Mouse (Mus musculus): Measurements from ENCODE around the gene Rap1gap2. TPM values are rescaled to one million over a fixed set of nuclear protein-coding genes. Genes with fewer than 3 reads are reported as not detected.
A peak's percentile ranks its signal among the peaks of the same experiment; 100 is the strongest.

The Rap1gap2 gene
- polyA plus RNA-seq, 1 experiment from 2014 or later: 0.88 TPM

GRCm38 (mm10) chr11:74615571-74615970, 4.9 kb upstream of the Rap1gap2 start:
- Histone ChIP-seq H3K27ac (replicated peaks) (no peak overlapping the region), H3K27me3 (ENCODE audit: low read depth, poor library complexity, severe bottlenecking) (peaks cover 68% of the 10 kb centered on the region), H3K36me3 (no peaks in the 10 kb centered on the region), H3K4me1 (peaks cover 22% of the 10 kb centered on the region), H3K9me3 (replicated peaks) (no peaks in the 10 kb centered on the region), H3K4me3 (no peak overlapping the region)
- WGBS: 58% methylated on average over 5 of the region's 5 CpGs
- no peak for DNase-seq (ENCODE audit: low spot score)

- WGBS: 63% methylated on average over 4 of the region's 4 CpGs
- Histone ChIP-seq H3K4me1 (peaks cover 13% of the 10 kb centered on the region), H3K36me3 (no peaks in the 10 kb centered on the region), H3K27me3 (ENCODE audit: low read depth, poor library complexity, severe bottlenecking) (peaks cover 66% of the 10 kb centered on the region), H3K9me3 (replicated peaks) (no peaks in the 10 kb centered on the region), H3K4me3 (no peak overlapping the region), H3K27ac (replicated peaks) (no peak overlapping the region)
- no peak for DNase-seq (ENCODE audit: low spot score)
Observed at GRCm38 (mm10) chr11:74613428-74613827, 2.7 kb upstream of the Rap1gap2 start.

GRCm38 (mm10) chr11:74611437-74611836, 722 bp upstream of the Rap1gap2 start:
- peak overlapping the region; percentile 62; the same call in 1 of the 2 replicates for H3K4me3 ChIP-seq
- H3K27me3 ChIP-seq (ENCODE audit: low read depth, poor library complexity, severe bottlenecking): peaks cover 58% of the 10 kb centered on the region
- WGBS: 33% methylated on average over 7 of the region's 7 CpGs
- H3K4me1 ChIP-seq: peaks cover 13% of the 10 kb centered on the region
- no peak overlapping the region for H3K27ac ChIP-seq (replicated peaks)
- no peak for DNase-seq (ENCODE audit: low spot score)
- no peaks in the 10 kb centered on the region for H3K36me3 ChIP-seq
- no peaks in the 10 kb centered on the region for H3K9me3 ChIP-seq (replicated peaks)

- H3K9me3 ChIP-seq (replicated peaks): no peaks in the 10 kb centered on the region
- H3K4me1 ChIP-seq: peaks cover 13% of the 10 kb centered on the region
- H3K4me3 ChIP-seq: peak overlapping the region; percentile 62
- 25% methylated on average over 5 of the region's 5 CpGs for WGBS
- H3K36me3 ChIP-seq: no peaks in the 10 kb centered on the region
- no peak for DNase-seq (ENCODE audit: low spot score)
- no peak overlapping the region for H3K27ac ChIP-seq (replicated peaks)
- H3K27me3 ChIP-seq (ENCODE audit: low read depth, poor library complexity, severe bottlenecking): peaks cover 58% of the 10 kb centered on the region
Observed at GRCm38 (mm10) chr11:74610068-74610467, 647 bp downstream of the Rap1gap2 start.

- WGBS: 87% methylated on average over 1 of the region's 1 CpGs
Observed at GRCm38 (mm10) chr11:74602286-74602685, 8.4 kb downstream of the Rap1gap2 start.

GRCm38 (mm10) chr11:74597990-74598337, 12.8 kb downstream of the Rap1gap2 start:
- Histone ChIP-seq H3K27ac (replicated peaks) (no peak overlapping the region), H3K36me3 (no peaks in the 10 kb centered on the region), H3K9me3 (replicated peaks) (no peaks in the 10 kb centered on the region), H3K4me3 (no peak overlapping the region), H3K4me1 (no peaks in the 10 kb centered on the region), H3K27me3 (ENCODE audit: low read depth, poor library complexity, severe bottlenecking) (no peaks in the 10 kb centered on the region)
- no peak for DNase-seq (ENCODE audit: low spot score)

More at GRCm38 (mm10) chr11:74602286-74602685, 8.4 kb downstream of the Rap1gap2 start:
- Histone ChIP-seq H3K4me3 (no peak overlapping the region), H3K9me3 (replicated peaks) (no peaks in the 10 kb centered on the region), H3K36me3 (no peaks in the 10 kb centered on the region), H3K27me3 (ENCODE audit: low read depth, poor library complexity, severe bottlenecking) (no peaks in the 10 kb centered on the region), H3K4me1 (no peaks in the 10 kb centered on the region), H3K27ac (replicated peaks) (no peak overlapping the region)
- DNase-seq (ENCODE audit: low spot score): no peak

- no peak overlapping the region for H3K27ac ChIP-seq (replicated peaks)
- no peaks in the 10 kb centered on the region for H3K36me3 ChIP-seq
- no peak for DNase-seq (ENCODE audit: low spot score)
- H3K27me3 ChIP-seq (ENCODE audit: low read depth, poor library complexity, severe bottlenecking): peaks cover 5% of the 10 kb centered on the region
- H3K4me1 ChIP-seq: no peaks in the 10 kb centered on the region
- 78% methylated on average over 4 of the region's 4 CpGs for WGBS
- H3K4me3 ChIP-seq: no peak overlapping the region
- no peaks in the 10 kb centered on the region for H3K9me3 ChIP-seq (replicated peaks)
Observed at GRCm38 (mm10) chr11:74597283-74597989, 13.3 kb downstream of the Rap1gap2 start.

GRCm38 (mm10) chr11:74592246-74592645, 18.5 kb downstream of the Rap1gap2 start:
- peaks cover 55% of the 10 kb centered on the region for H3K27me3 ChIP-seq (ENCODE audit: low read depth, poor library complexity, severe bottlenecking)
- H3K4me1 ChIP-seq: peaks cover 14% of the 10 kb centered on the region
- DNase-seq (ENCODE audit: low spot score): no peak
- no peaks in the 10 kb centered on the region for H3K9me3 ChIP-seq (replicated peaks)
- H3K4me3 ChIP-seq: no peak overlapping the region
- no peak overlapping the region for H3K27ac ChIP-seq (replicated peaks)
- H3K36me3 ChIP-seq: no peaks in the 10 kb centered on the region
- WGBS: 84% methylated on average over 3 of the region's 3 CpGs

- Histone ChIP-seq H3K36me3 (no peaks in the 10 kb centered on the region), H3K9me3 (replicated peaks) (no peaks in the 10 kb centered on the region), H3K4me3 (peak overlapping the region; percentile 58), H3K27ac (replicated peaks) (0 out of 2 replicates have a peak overlapping the region, but pooled peaks have one; percentile 5), H3K27me3 (ENCODE audit: low read depth, poor library complexity, severe bottlenecking) (peaks cover 66% of the 10 kb centered on the region), H3K4me1 (peaks cover 17% of the 10 kb centered on the region)
- no peak for DNase-seq (ENCODE audit: low spot score)
- WGBS: 36% methylated on average over 13 of the region's 13 CpGs
Observed at GRCm38 (mm10) chr11:74590691-74591090, 20.0 kb downstream of the Rap1gap2 start.

GRCm38 (mm10) chr11:74590239-74590596, 20.5 kb downstream of the Rap1gap2 start:
- no peak for DNase-seq (ENCODE audit: low spot score)
- Histone ChIP-seq H3K4me3 (peak overlapping the region; percentile 58), H3K36me3 (no peaks in the 10 kb centered on the region), H3K4me1 (peaks cover 17% of the 10 kb centered on the region), H3K27me3 (ENCODE audit: low read depth, poor library complexity, severe bottlenecking) (peaks cover 66% of the 10 kb centered on the region), H3K27ac (replicated peaks) (peak overlapping the region; percentile 5), H3K9me3 (replicated peaks) (no peaks in the 10 kb centered on the region)
- under 1% methylated on average over 25 of the region's 25 CpGs for WGBS

GRCm38 (mm10) chr11:74589401-74590238, 21.1 kb downstream of the Rap1gap2 start:
- Histone ChIP-seq H3K27ac (replicated peaks) (peak overlapping the region; percentile 5), H3K4me3 (peak overlapping the region; percentile 58), H3K9me3 (replicated peaks) (no peaks in the 10 kb centered on the region), H3K27me3 (ENCODE audit: low read depth, poor library complexity, severe bottlenecking) (peaks cover 70% of the 10 kb centered on the region), H3K36me3 (no peaks in the 10 kb centered on the region), H3K4me1 (peaks cover 17% of the 10 kb centered on the region)
- WGBS: 3% methylated on average over 66 of the region's 66 CpGs
- no peak for DNase-seq (ENCODE audit: low spot score)

- no peak overlapping the region for H3K4me3 ChIP-seq
- H3K27me3 ChIP-seq (ENCODE audit: low read depth, poor library complexity, severe bottlenecking): peaks cover 55% of the 10 kb centered on the region
- WGBS: 70% methylated on average over 5 of the region's 5 CpGs
- no peaks in the 10 kb centered on the region for H3K9me3 ChIP-seq (replicated peaks)
- no peak overlapping the region for H3K27ac ChIP-seq (replicated peaks)
- DNase-seq (ENCODE audit: low spot score): no peak
- peaks cover 17% of the 10 kb centered on the region for H3K4me1 ChIP-seq
- no peaks in the 10 kb centered on the region for H3K36me3 ChIP-seq
Observed at GRCm38 (mm10) chr11:74586401-74586800, 24.3 kb downstream of the Rap1gap2 start.

Measured in midbrain, embryonic 10.5 days (tissue).